Mouse (Mus musculus) stomach, embryonic 14.5 days (tissue): Measurements from ENCODE around the gene Itgb2l. TPM values are rescaled to one million over a fixed set of nuclear protein-coding genes. Genes with fewer than 3 reads are reported as not detected.
A peak's percentile ranks its signal among the peaks of the same experiment; 100 is the strongest.
"Not testable (repeated sequence)": the region's sequence is repeated elsewhere in the genome, so short reads cannot be mapped to it uniquely, and the experiment has no call there.

ENCODE experiments used
- ATAC-seq: fragments of 200-750 bp; cut with Nextera tagmentation; 2 replicates; pipeline ENCODE4 v1.8.0; 2017; ENCODE audit warnings: low read depth, moderate TSS enrichment; ENCODE audit not compliant: insufficient number of reproducible peaks, insufficient read depth, low FRiP score
- H3K27ac ChIP-seq: fragments of 300-500 bp; sonication (generic); 2 replicates; pipeline ENCODE4 v1.5.1; 2014; ENCODE audit warnings: mild to moderate bottlenecking, low read length, moderate library complexity, mixed read lengths
- H3K27me3 ChIP-seq: fragments of 300-500 bp; sonication (generic); 2 replicates; pipeline ENCODE4 v1.6.1; 2014; ENCODE audit warnings: low read length, control low read depth, mixed read lengths; ENCODE audit not compliant: control insufficient read depth, insufficient read depth
- H3K36me3 ChIP-seq: fragments of 300-500 bp; sonication (generic); 2 replicates; pipeline ENCODE4 v1.6.1; 2014; ENCODE audit warnings: mild to moderate bottlenecking, control low read depth, low read length, moderate library complexity, mixed read lengths; ENCODE audit not compliant: control insufficient read depth, insufficient read depth
- H3K4me1 ChIP-seq: fragments of 300-500 bp; sonication (generic); 2 replicates; pipeline ENCODE4 v1.6.1; 2014; ENCODE audit warnings: low read length, control low read depth, mixed read lengths; ENCODE audit not compliant: control insufficient read depth, insufficient read depth
- H3K4me2 ChIP-seq: fragments of 300-500 bp; sonication (generic); replicated peaks from 2 replicates; pipeline ENCODE4 v1.6.1; 2014; ENCODE audit warnings: low read depth, low read length, control low read depth
- H3K4me3 ChIP-seq: fragments of 300-500 bp; sonication (generic); 2 replicates; pipeline ENCODE4 v1.5.1; 2014; ENCODE audit warnings: low read depth, low read length, control low read depth
- H3K9ac ChIP-seq: fragments of 300-500 bp; sonication (generic); replicated peaks from 2 replicates; pipeline ENCODE4 v1.6.1; 2014; ENCODE audit warnings: low read depth, mild to moderate bottlenecking, control low read depth, low read length, moderate library complexity, mixed read lengths
- H3K9me3 ChIP-seq: fragments of 300-500 bp; sonication (generic); 2 replicates; pipeline ENCODE4 v1.6.1; 2016; ENCODE audit warnings: low read depth, low read length, control low read depth; ENCODE audit not compliant: control insufficient read depth
- WGBS: fragments of 180-500 bp; shearing (Covaris S2); extraction: QIAGEN DNeasy Blood & Tissue Kit; methylation state at CpG from one replicate; pipeline ENCODE4 v1.1.7; 2014; 5-methylcytosine and 5-hydroxymethylcytosine counted together
- polyA plus RNA-seq: library from polyadenylated mRNA; unstranded; fragments of >200 nt; fragmentation: Nextera tagmentation; extraction: Ambion mirVana; gene quantifications from 2 replicates; pipeline ENCODE4 v1.2.1, GENCODE M21; 2014

The Itgb2l gene
- polyA plus RNA-seq, 1 experiment from 2014 or later: 0.90 TPM

DNA sequence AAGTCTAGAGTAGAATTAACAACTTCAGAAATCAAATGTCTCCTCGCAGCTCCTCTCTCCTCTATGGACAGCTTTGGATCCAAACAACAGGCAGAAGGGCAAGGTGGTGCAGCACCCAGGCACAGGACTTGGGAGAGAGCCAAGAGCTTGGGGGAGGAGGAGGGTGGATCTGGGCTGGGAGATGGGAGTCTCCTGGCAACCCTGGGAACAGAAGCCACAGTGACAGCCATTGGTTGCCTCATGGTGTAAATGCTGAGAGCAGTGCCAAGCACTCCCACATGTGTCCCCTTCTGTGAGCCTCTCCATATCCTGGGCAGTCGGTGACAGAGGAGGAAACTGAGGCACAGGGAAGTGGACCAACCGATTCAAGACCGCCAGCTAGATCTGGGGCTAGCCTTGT is 25.3 kb upstream of the Itgb2l start:
- H3K4me1 ChIP-seq: peaks cover 7% of the 10 kb centered on the region
- H3K4me2 ChIP-seq: no peak overlapping the region
- H3K27ac ChIP-seq: no peak overlapping the region
- no peak overlapping the region for H3K4me3 ChIP-seq
- 78% methylated on average over 4 of the region's 4 CpGs for WGBS
- H3K27me3 ChIP-seq: no peaks in the 10 kb centered on the region
- peak; percentile 46; the same call in 1 of the 2 replicates for ATAC-seq
- H3K36me3 ChIP-seq: no peaks in the 10 kb centered on the region
- no peaks in the 10 kb centered on the region for H3K9me3 ChIP-seq
- no peak overlapping the region for H3K9ac ChIP-seq

- 51% methylated on average over 4 of the region's 4 CpGs for WGBS
- H3K4me2 ChIP-seq: no peak overlapping the region
Measured at GRCm38 (mm10) chr16:96468011-96468410, 24.6 kb upstream of the Itgb2l start.

DNA sequence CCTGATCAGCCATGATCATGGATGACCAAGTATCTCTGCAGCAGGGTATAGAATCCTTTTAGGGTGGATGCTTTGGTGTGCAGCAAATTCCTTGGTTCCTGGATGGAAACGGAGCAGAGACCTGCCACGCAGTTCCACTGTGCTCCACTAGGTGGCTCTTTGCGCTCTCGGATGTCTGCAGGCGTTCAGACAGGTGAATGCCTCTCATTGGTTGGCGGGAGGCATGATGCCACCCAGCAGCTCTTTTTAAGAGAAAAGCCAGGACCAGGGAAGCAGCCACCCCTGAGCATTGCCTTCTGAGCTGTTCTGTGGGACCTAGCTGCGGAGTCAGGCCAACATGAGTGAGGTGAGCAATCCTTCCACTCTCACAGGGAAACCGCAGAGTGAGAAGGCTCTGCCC is 24.0 kb upstream of the Itgb2l start, which contains the start of gene Pcp4:
TSS of gene Pcp4 (plus strand) at position 162 of the 400 bp plus-strand sequence.
- Histone ChIP-seq H3K9ac (no peak within 1 kb of the TSS), H3K4me2 (no peak within 1 kb of the TSS), H3K36me3 (no peaks in the 10 kb centered on the region), H3K9me3 (no peaks in the 10 kb centered on the region), H3K27me3 (no peaks in the 10 kb centered on the region), H3K4me3 (no peak within 1 kb of the TSS), H3K27ac (no peak within 1 kb of the TSS), H3K4me1 (peaks cover 6% of the 10 kb centered on the region)
- 11% methylated on average over 8 of the region's 8 CpGs for WGBS
- ATAC-seq: 0 out of 2 replicates have a peak, but pooled peaks have one; percentile 31

More at GRCm38 (mm10) chr16:96468011-96468410, 24.6 kb upstream of the Itgb2l start:
- Histone ChIP-seq H3K9ac (no peak overlapping the region), H3K27ac (no peak overlapping the region), H3K4me3 (no peak overlapping the region), H3K27me3 (no peaks in the 10 kb centered on the region), H3K36me3 (no peaks in the 10 kb centered on the region), H3K9me3 (no peaks in the 10 kb centered on the region), H3K4me1 (peaks cover 7% of the 10 kb centered on the region)
- ATAC-seq: no peak

GRCm38 (mm10) chr16:96460788-96461187 is 17.4 kb upstream of the Itgb2l start:
- H3K4me2 ChIP-seq: no peak overlapping the region
- 59% methylated on average over 3 of the region's 3 CpGs for WGBS
- no peak overlapping the region for H3K9ac ChIP-seq
- no peaks in the 10 kb centered on the region for H3K36me3 ChIP-seq
- H3K27me3 ChIP-seq: no peaks in the 10 kb centered on the region
- no peaks in the 10 kb centered on the region for H3K9me3 ChIP-seq
- no peak overlapping the region for H3K4me3 ChIP-seq
- ATAC-seq: no peak
- no peak overlapping the region for H3K27ac ChIP-seq
- no peaks in the 10 kb centered on the region for H3K4me1 ChIP-seq

DNA sequence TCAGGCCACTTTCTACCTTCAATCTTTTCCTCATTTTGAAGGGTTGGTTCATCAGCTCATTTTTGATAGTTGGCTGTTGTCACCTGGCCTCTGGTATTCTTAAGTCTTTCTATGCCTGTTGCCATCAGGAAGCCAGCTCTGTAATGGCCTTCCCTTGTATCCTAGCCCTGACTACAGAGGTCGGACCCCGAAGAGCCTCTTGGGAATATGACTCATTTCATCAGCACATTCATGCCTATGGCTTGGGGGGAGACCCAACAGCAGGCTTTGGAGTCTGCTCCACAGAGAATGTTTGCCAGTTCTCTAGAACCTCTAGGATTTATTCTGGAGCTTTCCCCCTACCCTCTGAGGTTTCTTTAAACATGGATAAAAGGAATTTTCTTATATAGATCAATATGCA is 15.9 kb upstream of the Itgb2l start:
- ATAC-seq: no peak
- no peak overlapping the region for H3K4me3 ChIP-seq
- H3K4me2 ChIP-seq: no peak overlapping the region
- 89% methylated on average over 2 of the region's 2 CpGs for WGBS
- H3K9ac ChIP-seq: no peak overlapping the region
- no peak overlapping the region for H3K27ac ChIP-seq
- H3K36me3 ChIP-seq: no peaks in the 10 kb centered on the region
- H3K27me3 ChIP-seq: no peaks in the 10 kb centered on the region
- no peaks in the 10 kb centered on the region for H3K9me3 ChIP-seq
- H3K4me1 ChIP-seq: no peaks in the 10 kb centered on the region

DNA sequence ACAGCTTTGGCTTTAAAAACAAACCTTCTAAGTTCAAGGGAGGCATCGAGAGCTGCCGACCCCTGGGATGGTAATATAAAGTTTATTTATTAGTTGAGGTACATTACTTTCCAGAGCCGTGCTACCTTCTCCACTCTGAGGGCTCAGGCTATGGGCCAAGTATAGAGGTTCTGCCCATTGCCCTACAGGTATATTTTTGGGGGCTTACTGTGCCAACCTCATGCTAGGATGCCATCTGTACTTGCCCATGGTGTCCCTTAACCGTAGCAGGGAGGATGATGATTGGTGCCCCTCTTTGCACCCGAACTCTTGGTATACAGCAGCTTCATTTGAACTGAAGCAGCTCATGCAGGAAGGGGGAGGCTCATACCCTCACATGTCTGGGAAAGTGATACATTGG is 14.2 kb upstream of the Itgb2l start:
- no peak for ATAC-seq
- H3K36me3 ChIP-seq: no peaks in the 10 kb centered on the region
- no peak overlapping the region for H3K4me3 ChIP-seq
- no peaks in the 10 kb centered on the region for H3K4me1 ChIP-seq
- H3K27me3 ChIP-seq: no peaks in the 10 kb centered on the region
- no peaks in the 10 kb centered on the region for H3K9me3 ChIP-seq
- no peak overlapping the region for H3K9ac ChIP-seq
- no peak overlapping the region for H3K27ac ChIP-seq
- H3K4me2 ChIP-seq: no peak overlapping the region
- WGBS: 80% methylated on average over 5 of the region's 5 CpGs

DNA sequence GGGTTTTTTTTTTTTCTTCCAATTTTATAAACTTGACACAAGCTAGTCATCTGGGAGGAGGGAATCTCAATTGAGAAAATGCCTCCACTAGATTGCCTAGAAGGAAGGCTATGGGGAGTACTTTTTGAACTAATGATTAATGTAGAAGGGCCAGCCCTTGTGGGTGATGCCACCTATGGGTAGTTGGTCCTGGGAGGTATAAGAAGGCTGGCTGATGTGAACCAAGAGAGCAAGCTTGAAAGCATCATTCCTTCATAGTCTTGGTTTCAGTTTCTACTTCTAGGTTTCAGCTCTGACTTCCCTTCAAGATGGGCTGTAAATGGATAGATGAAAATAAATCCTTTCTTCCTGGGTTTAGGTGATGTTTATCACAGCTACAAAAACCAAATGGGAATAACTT is 10.7 kb upstream of the Itgb2l start:
- Histone ChIP-seq H3K4me3 (no peak overlapping the region), H3K27ac (no peak overlapping the region), H3K36me3 (no peaks in the 10 kb centered on the region), H3K4me2 (no peak overlapping the region), H3K27me3 (no peaks in the 10 kb centered on the region), H3K4me1 (no peaks in the 10 kb centered on the region), H3K9ac (no peak overlapping the region), H3K9me3 (no peaks in the 10 kb centered on the region)
- no peak for ATAC-seq

DNA sequence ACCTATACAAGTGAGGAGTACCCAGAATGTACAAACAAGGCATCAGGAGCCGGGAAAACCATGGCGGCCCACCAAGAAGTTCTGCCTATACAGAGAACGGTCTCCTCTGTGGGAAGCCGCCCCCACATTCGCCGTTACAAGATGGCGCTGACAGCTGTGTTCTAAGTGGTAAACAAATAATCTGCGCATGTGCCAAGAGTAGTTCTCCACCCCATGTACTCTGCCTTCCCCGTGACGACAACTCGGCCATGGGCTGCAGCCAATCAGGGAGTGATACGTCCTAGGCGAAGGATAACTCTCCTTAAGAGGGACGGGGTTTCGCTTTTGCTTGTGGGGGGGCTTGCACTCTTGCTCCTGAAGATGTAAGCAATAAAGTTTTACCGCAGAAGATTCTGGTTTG is 7.5 kb upstream of the Itgb2l start:
- H3K27me3 ChIP-seq, ATAC-seq, H3K4me1 ChIP-seq, H3K36me3 ChIP-seq, H3K9ac ChIP-seq, H3K4me3 ChIP-seq, H3K4me2 ChIP-seq, H3K27ac ChIP-seq, H3K9me3 ChIP-seq: not testable (repeated sequence)
- 92% methylated on average over 12 of the region's 16 CpGs for WGBS

GRCm38 (mm10) chr16:96441826-96442225 is 1.6 kb downstream of the Itgb2l start:
- Histone ChIP-seq H3K27me3 (no peaks in the 10 kb centered on the region), H3K27ac (no peak overlapping the region), H3K4me3 (no peak overlapping the region), H3K36me3 (no peaks in the 10 kb centered on the region), H3K9ac (no peak overlapping the region), H3K9me3 (no peaks in the 10 kb centered on the region), H3K4me2 (no peak overlapping the region), H3K4me1 (no peaks in the 10 kb centered on the region)
- ATAC-seq: no peak
- 92% methylated on average over 3 of the region's 3 CpGs for WGBS
